Mouse (Mus musculus) hindbrain, embryonic 11.5 days (tissue): ENCODE data around the gene Kif16b. TPM values are rescaled to one million over a fixed set of nuclear protein-coding genes. Genes with fewer than 3 reads are reported as not detected.

Experiments
- ATAC-seq: fragments of 200-750 bp; cut with Nextera tagmentation; 2 replicates; pipeline ENCODE4 v1.8.0; 2017; ENCODE audit warnings: mild to moderate bottlenecking, moderate TSS enrichment, moderate library complexity; ENCODE audit not compliant: low FRiP score
- DNase-seq: peaks from one replicate; pipeline ENCODE4 v3.0.0-alpha.2; 2015; ENCODE audit warnings: low spot score
- H3K27ac ChIP-seq: fragments of 300-500 bp; sonication (generic); 2 replicates; pipeline ENCODE4 v1.5.1; 2014; ENCODE audit warnings: mild to moderate bottlenecking, low read depth, low read length
- H3K27me3 ChIP-seq: fragments of 300-500 bp; sonication (generic); 2 replicates; pipeline ENCODE4 v1.6.1; 2014; ENCODE audit warnings: mild to moderate bottlenecking, low read length, moderate library complexity, mixed read lengths; ENCODE audit not compliant: control insufficient read depth, insufficient read depth
- H3K36me3 ChIP-seq: fragments of 300-500 bp; sonication (generic); 2 replicates; pipeline ENCODE4 v1.6.1; 2014; ENCODE audit warnings: mild to moderate bottlenecking, low read length, moderate library complexity, mixed read lengths; ENCODE audit not compliant: control insufficient read depth, insufficient read depth
- H3K4me1 ChIP-seq: fragments of 300-500 bp; sonication (generic); replicated peaks from 2 replicates; pipeline ENCODE4 v1.6.1; 2014; ENCODE audit warnings: low read length, mixed read lengths; ENCODE audit not compliant: control insufficient read depth, insufficient read depth
- H3K4me2 ChIP-seq: fragments of 300-500 bp; sonication (generic); replicated peaks from 2 replicates; pipeline ENCODE4 v1.6.1; 2014; ENCODE audit warnings: mild to moderate bottlenecking, low read depth, low read length
- H3K4me3 ChIP-seq: fragments of 300-500 bp; sonication (generic); 2 replicates; pipeline ENCODE4 v1.5.1; 2014; ENCODE audit warnings: low read depth, low read length
- H3K9ac ChIP-seq: fragments of 300-500 bp; sonication (generic); 2 replicates; pipeline ENCODE4 v1.6.1; 2014; ENCODE audit warnings: low read depth, low read length
- H3K9me3 ChIP-seq: fragments of 300-500 bp; sonication (generic); 2 replicates; pipeline ENCODE4 v1.6.1; 2016; ENCODE audit warnings: low read length; ENCODE audit not compliant: control insufficient read depth
- WGBS: fragments of 180-500 bp; shearing (Covaris S2); extraction: QIAGEN DNeasy Blood & Tissue Kit; methylation state at CpG from one replicate; pipeline ENCODE4 v1.1.7; 2014; 5-methylcytosine and 5-hydroxymethylcytosine counted together
- polyA plus RNA-seq: library from polyadenylated mRNA; unstranded; fragments of >200 nt; fragmentation: Nextera tagmentation; extraction: Ambion mirVana; gene quantifications from 2 replicates; pipeline ENCODE4 v1.2.1, GENCODE M21; 2014

Kif16b gene
- polyA plus RNA-seq, 1 experiment from 2014 or later: 6.7 TPM

- Histone ChIP-seq H3K4me1 (no peaks in the 10 kb centered on the region), H3K9me3 (no peaks in the 10 kb centered on the region), H3K27ac (no peak overlapping the region), H3K27me3 (no peaks in the 10 kb centered on the region), H3K9ac (no peak overlapping the region), H3K4me3 (no peak overlapping the region), H3K36me3 (no peaks in the 10 kb centered on the region), H3K4me2 (no peak overlapping the region)
- ATAC-seq (no peak), DNase-seq (no peak)
- WGBS: 86% methylated on average over 4 of the region's 4 CpGs
Observed at GRCm38 (mm10) chr2:142732370-142732769, 169.0 kb downstream of the Kif16b start.

GRCm38 (mm10) chr2:142731778-142732092 lies 169.6 kb downstream of the Kif16b start:
- H3K4me1 ChIP-seq: no peaks in the 10 kb centered on the region
- 67% methylated on average over 1 of the region's 1 CpGs for WGBS
- H3K27me3 ChIP-seq: no peaks in the 10 kb centered on the region
- H3K9me3 ChIP-seq: no peaks in the 10 kb centered on the region
- no peak overlapping the region for H3K9ac ChIP-seq
- H3K36me3 ChIP-seq: no peaks in the 10 kb centered on the region
- H3K27ac ChIP-seq: no peak overlapping the region
- ATAC-seq: no peak
- no peak for DNase-seq
- no peak overlapping the region for H3K4me2 ChIP-seq
- no peak overlapping the region for H3K4me3 ChIP-seq

- Histone ChIP-seq H3K4me2 (no peak overlapping the region), H3K27me3 (no peaks in the 10 kb centered on the region), H3K36me3 (no peaks in the 10 kb centered on the region), H3K27ac (no peak overlapping the region), H3K4me3 (no peak overlapping the region), H3K9ac (no peak overlapping the region), H3K4me1 (no peaks in the 10 kb centered on the region), H3K9me3 (no peaks in the 10 kb centered on the region)
- WGBS: 88% methylated on average over 10 of the region's 10 CpGs
- no peak for ATAC-seq
- no peak for DNase-seq
Observed at GRCm38 (mm10) chr2:142731016-142731777, 170.1 kb downstream of the Kif16b start.

- ATAC-seq (no peak), DNase-seq (no peak)
- Histone ChIP-seq H3K27me3 (no peaks in the 10 kb centered on the region), H3K27ac (no peak overlapping the region), H3K4me1 (no peaks in the 10 kb centered on the region), H3K36me3 (no peaks in the 10 kb centered on the region), H3K4me3 (no peak overlapping the region), H3K9ac (no peak overlapping the region), H3K4me2 (no peak overlapping the region), H3K9me3 (no peaks in the 10 kb centered on the region)
- WGBS: 85% methylated on average over 7 of the region's 7 CpGs
Observed at GRCm38 (mm10) chr2:142724215-142725001, 176.9 kb downstream of the Kif16b start.

GRCm38 (mm10) chr2:142720174-142720573 lies 181.2 kb downstream of the Kif16b start:
- WGBS: 78% methylated on average over 2 of the region's 2 CpGs
- no peaks in the 10 kb centered on the region for H3K27me3 ChIP-seq

GRCm38 (mm10) chr2:142718998-142719397 lies 182.3 kb downstream of the Kif16b start:
- ATAC-seq (no peak), DNase-seq (no peak)
- H3K9ac ChIP-seq: no peak overlapping the region
- no peaks in the 10 kb centered on the region for H3K27me3 ChIP-seq
- H3K9me3 ChIP-seq: no peaks in the 10 kb centered on the region
- no peak overlapping the region for H3K4me2 ChIP-seq
- no peaks in the 10 kb centered on the region for H3K36me3 ChIP-seq
- H3K27ac ChIP-seq: no peak overlapping the region
- H3K4me3 ChIP-seq: no peak overlapping the region
- no peaks in the 10 kb centered on the region; the same call in 1 of the 2 replicates for H3K4me1 ChIP-seq

More at GRCm38 (mm10) chr2:142720174-142720573, 181.2 kb downstream of the Kif16b start:
- H3K36me3 ChIP-seq: no peaks in the 10 kb centered on the region
- no peak overlapping the region for H3K4me2 ChIP-seq
- ATAC-seq (no peak), DNase-seq (no peak)
- H3K4me1 ChIP-seq: no peaks in the 10 kb centered on the region
- no peak overlapping the region for H3K4me3 ChIP-seq
- no peaks in the 10 kb centered on the region for H3K9me3 ChIP-seq
- no peak overlapping the region for H3K27ac ChIP-seq
- no peak overlapping the region for H3K9ac ChIP-seq

GRCm38 (mm10) chr2:142717591-142717990 lies 183.7 kb downstream of the Kif16b start:
- no peak for DNase-seq
- Histone ChIP-seq H3K4me3 (no peak overlapping the region), H3K9me3 (no peaks in the 10 kb centered on the region), H3K4me1 (no peaks in the 10 kb centered on the region; the same call in 1 of the 2 replicates), H3K27me3 (no peaks in the 10 kb centered on the region), H3K27ac (no peak overlapping the region), H3K9ac (no peak overlapping the region), H3K36me3 (no peaks in the 10 kb centered on the region), H3K4me2 (no peak overlapping the region)
- ATAC-seq: no peak
- 76% methylated on average over 4 of the region's 4 CpGs for WGBS

GRCm38 (mm10) chr2:142715912-142716260 lies 185.4 kb downstream of the Kif16b start:
- no peak overlapping the region for H3K4me2 ChIP-seq
- no peak overlapping the region for H3K4me3 ChIP-seq
- no peaks in the 10 kb centered on the region for H3K9me3 ChIP-seq
- no peaks in the 10 kb centered on the region for H3K36me3 ChIP-seq
- H3K27me3 ChIP-seq: no peaks in the 10 kb centered on the region
- DNase-seq (no peak), ATAC-seq (peak; percentile 69)
- no peak overlapping the region for H3K9ac ChIP-seq
- no peak overlapping the region for H3K27ac ChIP-seq
- H3K4me1 ChIP-seq: no peaks in the 10 kb centered on the region; the same call in 1 of the 2 replicates
